Mouse (Mus musculus) megakaryocyte, embryonic 14.5 days (primary cell): Measurements from ENCODE around the gene Spin1.

Source experiments
- FLI1 ChIP-seq: IDR thresholded peaks from 2 replicates; pipeline ENCODE4 v1.6.1; 2012; ENCODE audit warnings: low read length, inconsistent platforms, mixed read lengths
- GATA1 ChIP-seq: IDR thresholded peaks from 3 replicates; pipeline ENCODE4 v1.6.1; 2012; ENCODE audit warnings: mixed read lengths, low read length, inconsistent platforms, borderline replicate concordance

- no peak for TF ChIP-seq GATA1
- no peak for TF ChIP-seq FLI1
These were observed 4.0 kb upstream of the Spin1 start for GRCm38 (mm10) chr13:51096644-51097043.
